Mouse (Mus musculus): ENCODE measurements around the gene H2-T24. TPM values are rescaled to one million over a fixed set of nuclear protein-coding genes. Genes with fewer than 3 reads are reported as not detected.
"Not testable (repeated sequence)": the region's sequence is repeated elsewhere in the genome, so short reads cannot be mapped to it uniquely, and the experiment has no call there.

Gene H2-T24
- polyA plus RNA-seq, 1 experiment from 2014 or later = 2.3 TPM

- DNase-seq (ENCODE audit: low spot score) (no peak), ATAC-seq (no peak)
- no peak overlapping the region for H3K4me2 ChIP-seq (ENCODE audit: low read length)
- H3K4me1 ChIP-seq (ENCODE audit: control insufficient read depth, insufficient read depth, low read length) = no peaks in the 10 kb centered on the region
- no peaks in the 10 kb centered on the region for H3K27me3 ChIP-seq (replicated peaks; ENCODE audit: control insufficient read depth, insufficient read depth, low read length)
- H3K9me3 ChIP-seq (replicated peaks; ENCODE audit: control insufficient read depth, low read length) = no peaks in the 10 kb centered on the region
- no peak overlapping the region for H3K9ac ChIP-seq (ENCODE audit: low read length)
- H3K36me3 ChIP-seq (ENCODE audit: control insufficient read depth, insufficient read depth, low read length) = peaks cover 12% of the 10 kb centered on the region
- H3K27ac ChIP-seq (ENCODE audit: low read depth, low read length) = no peak overlapping the region
- 92% methylated on average over 5 of the region's 5 CpGs for WGBS
- no peak overlapping the region for H3K4me3 ChIP-seq (ENCODE audit: low read depth, low read length)
Measured at GRCm38 (mm10) chr17:36014977-36015376, 5.4 kb downstream of the H2-T24 start.

- DNase-seq (ENCODE audit: low spot score); H3K9ac ChIP-seq (ENCODE audit: low read length); H3K9me3 ChIP-seq (replicated peaks; ENCODE audit: control insufficient read depth, low read length); H3K36me3 ChIP-seq (ENCODE audit: control insufficient read depth, insufficient read depth, low read length); H3K4me3 ChIP-seq (ENCODE audit: low read depth, low read length); H3K4me2 ChIP-seq (ENCODE audit: low read length); H3K27me3 ChIP-seq (replicated peaks; ENCODE audit: control insufficient read depth, insufficient read depth, low read length); H3K27ac ChIP-seq (ENCODE audit: low read depth, low read length); ATAC-seq; H3K4me1 ChIP-seq (ENCODE audit: control insufficient read depth, insufficient read depth, low read length): not testable (repeated sequence)
- 92% methylated on average over 7 of the region's 7 CpGs for WGBS
Measured at GRCm38 (mm10) chr17:36004409-36004808, 16.0 kb downstream of the H2-T24 start.

GRCm38 (mm10) chr17:36003331-36003730 is 17.0 kb downstream of the H2-T24 start:
- Histone ChIP-seq H3K27me3 (replicated peaks; ENCODE audit: control insufficient read depth, insufficient read depth, low read length) (no peaks in the 10 kb centered on the region), H3K36me3 (ENCODE audit: control insufficient read depth, insufficient read depth, low read length) (0 out of 2 replicates have a peak, but pooled peaks cover 2% of the 10 kb centered on the region), H3K9ac (ENCODE audit: low read length) (no peak overlapping the region), H3K4me2 (ENCODE audit: low read length) (no peak overlapping the region), H3K4me3 (ENCODE audit: low read depth, low read length) (no peak overlapping the region), H3K27ac (ENCODE audit: low read depth, low read length) (no peak overlapping the region), H3K9me3 (replicated peaks; ENCODE audit: control insufficient read depth, low read length) (no peaks in the 10 kb centered on the region), H3K4me1 (ENCODE audit: control insufficient read depth, insufficient read depth, low read length) (no peaks in the 10 kb centered on the region)
- no peak for DNase-seq (ENCODE audit: low spot score)
- 94% methylated on average over 7 of the region's 7 CpGs for WGBS
- no peak for ATAC-seq

GRCm38 (mm10) chr17:36001966-36002365 is 18.4 kb downstream of the H2-T24 start:
- no peaks in the 10 kb centered on the region for H3K27me3 ChIP-seq (replicated peaks; ENCODE audit: control insufficient read depth, insufficient read depth, low read length)
- ATAC-seq = no peak
- H3K4me3 ChIP-seq (ENCODE audit: low read depth, low read length) = no peak overlapping the region
- H3K4me1 ChIP-seq (ENCODE audit: control insufficient read depth, insufficient read depth, low read length) = no peaks in the 10 kb centered on the region
- 96% methylated on average over 6 of the region's 6 CpGs for WGBS
- no peak overlapping the region for H3K27ac ChIP-seq (ENCODE audit: low read depth, low read length)
- H3K9ac ChIP-seq (ENCODE audit: low read length) = no peak overlapping the region
- 0 out of 2 replicates have a peak, but pooled peaks cover 2% of the 10 kb centered on the region for H3K36me3 ChIP-seq (ENCODE audit: control insufficient read depth, insufficient read depth, low read length)
- no peak for DNase-seq (ENCODE audit: low spot score)
- H3K9me3 ChIP-seq (replicated peaks; ENCODE audit: control insufficient read depth, low read length) = no peaks in the 10 kb centered on the region
- no peak overlapping the region for H3K4me2 ChIP-seq (ENCODE audit: low read length)

- Histone ChIP-seq H3K36me3 (ENCODE audit: control insufficient read depth, insufficient read depth, low read length) (no peaks in the 10 kb centered on the region), H3K4me2 (ENCODE audit: low read length) (no peak overlapping the region), H3K4me1 (ENCODE audit: control insufficient read depth, insufficient read depth, low read length) (no peaks in the 10 kb centered on the region), H3K9ac (ENCODE audit: low read length) (no peak overlapping the region), H3K27ac (ENCODE audit: low read depth, low read length) (no peak overlapping the region), H3K4me3 (ENCODE audit: low read depth, low read length) (no peak overlapping the region), H3K27me3 (replicated peaks; ENCODE audit: control insufficient read depth, insufficient read depth, low read length) (no peaks in the 10 kb centered on the region), H3K9me3 (replicated peaks; ENCODE audit: control insufficient read depth, low read length) (no peaks in the 10 kb centered on the region)
- no peak for DNase-seq (ENCODE audit: low spot score)
- WGBS = 95% methylated on average over 12 of the region's 12 CpGs
- ATAC-seq = no peak
Measured at GRCm38 (mm10) chr17:36001121-36001897, 19.1 kb downstream of the H2-T24 start.

- 88% methylated on average over 4 of the region's 4 CpGs for WGBS
- Histone ChIP-seq H3K4me2 (ENCODE audit: low read length) (no peak overlapping the region), H3K4me1 (ENCODE audit: control insufficient read depth, insufficient read depth, low read length) (peaks cover 3% of the 10 kb centered on the region), H3K27ac (ENCODE audit: low read depth, low read length) (no peak overlapping the region), H3K36me3 (ENCODE audit: control insufficient read depth, insufficient read depth, low read length) (no peaks in the 10 kb centered on the region), H3K4me3 (ENCODE audit: low read depth, low read length) (no peak overlapping the region), H3K9me3 (replicated peaks; ENCODE audit: control insufficient read depth, low read length) (no peaks in the 10 kb centered on the region), H3K9ac (ENCODE audit: low read length) (no peak overlapping the region), H3K27me3 (replicated peaks; ENCODE audit: control insufficient read depth, insufficient read depth, low read length) (no peaks in the 10 kb centered on the region)
- DNase-seq (ENCODE audit: low spot score) = no peak
- no peak for ATAC-seq
Measured at GRCm38 (mm10) chr17:36000349-36000748, 20.0 kb downstream of the H2-T24 start.

GRCm38 (mm10) chr17:35999356-35999755 is 21.0 kb downstream of the H2-T24 start:
- ATAC-seq (no peak), DNase-seq (ENCODE audit: low spot score) (no peak)
- H3K9ac ChIP-seq (ENCODE audit: low read length) = no peak overlapping the region
- H3K27me3 ChIP-seq (replicated peaks; ENCODE audit: control insufficient read depth, insufficient read depth, low read length) = no peaks in the 10 kb centered on the region
- H3K36me3 ChIP-seq (ENCODE audit: control insufficient read depth, insufficient read depth, low read length) = no peaks in the 10 kb centered on the region
- H3K4me2 ChIP-seq (ENCODE audit: low read length) = no peak overlapping the region
- 89% methylated on average over 7 of the region's 7 CpGs for WGBS
- no peak overlapping the region for H3K4me3 ChIP-seq (ENCODE audit: low read depth, low read length)
- H3K9me3 ChIP-seq (replicated peaks; ENCODE audit: control insufficient read depth, low read length) = no peaks in the 10 kb centered on the region
- H3K4me1 ChIP-seq (ENCODE audit: control insufficient read depth, insufficient read depth, low read length) = peaks cover 4% of the 10 kb centered on the region
- no peak overlapping the region for H3K27ac ChIP-seq (ENCODE audit: low read depth, low read length)

- Histone ChIP-seq H3K9me3 (replicated peaks; ENCODE audit: control insufficient read depth, low read length) (no peaks in the 10 kb centered on the region), H3K9ac (ENCODE audit: low read length) (no peak overlapping the region), H3K36me3 (ENCODE audit: control insufficient read depth, insufficient read depth, low read length) (no peaks in the 10 kb centered on the region), H3K4me3 (ENCODE audit: low read depth, low read length) (no peak overlapping the region), H3K27me3 (replicated peaks; ENCODE audit: control insufficient read depth, insufficient read depth, low read length) (no peaks in the 10 kb centered on the region), H3K4me1 (ENCODE audit: control insufficient read depth, insufficient read depth, low read length) (peaks cover 4% of the 10 kb centered on the region), H3K27ac (ENCODE audit: low read depth, low read length) (no peak overlapping the region), H3K4me2 (ENCODE audit: low read length) (no peak overlapping the region)
- no peak for DNase-seq (ENCODE audit: low spot score)
- WGBS = 87% methylated on average over 6 of the region's 6 CpGs
- no peak for ATAC-seq
Measured at GRCm38 (mm10) chr17:35998545-35999305, 21.6 kb downstream of the H2-T24 start.

Data from forebrain, embryonic 14.5 days (tissue).